Mouse (Mus musculus) spleen, adult 2 months (tissue): ENCODE results near the gene Slc39a13. TPM values are rescaled to one million over a fixed set of nuclear protein-coding genes. Genes with fewer than 3 reads are reported as not detected.
"Not testable (repeated sequence)": the region's sequence is repeated elsewhere in the genome, so short reads cannot be mapped to it uniquely, and the experiment has no call there.

Experiments used
- DNase-seq, 2 experiments: peaks; one replicate each; pipeline versions ENCODE4 v3.0.0 to v3.0.0-alpha.2; 2012 to 2021; ENCODE audit warnings: low spot score in 2 of 2, low read depth in 1 of 2
- H3K27ac ChIP-seq: fragments of 200-500 bp; 2 replicates; pipeline ENCODE4 v1.5.1; 2012; ENCODE audit warnings: low read length, inconsistent platforms; ENCODE audit not compliant: insufficient read depth
- H3K27me3 ChIP-seq: fragments of 200-500 bp; 2 replicates; pipeline ENCODE4 v1.6.1; 2012; ENCODE audit warnings: mild to moderate bottlenecking, moderate library complexity, low read length, inconsistent platforms; ENCODE audit not compliant: control insufficient read depth, insufficient read depth
- H3K36me3 ChIP-seq: fragments of 200-500 bp; 2 replicates; pipeline ENCODE4 v1.6.1; 2012; ENCODE audit warnings: mild to moderate bottlenecking, low read length, inconsistent platforms; ENCODE audit not compliant: control insufficient read depth, insufficient read depth
- H3K4me1 ChIP-seq: fragments of 200-500 bp; 2 replicates; pipeline ENCODE4 v1.6.1; 2011; ENCODE audit warnings: inconsistent platforms; ENCODE audit not compliant: control insufficient read depth, insufficient read depth, insufficient read length
- H3K4me3 ChIP-seq: fragments of 200-500 bp; 2 replicates; pipeline ENCODE4 v1.5.1; 2011; ENCODE audit warnings: mild to moderate bottlenecking, inconsistent platforms; ENCODE audit not compliant: insufficient read depth, insufficient read length; ENCODE audit errors: extremely low read depth
- CTCF ChIP-seq: fragments of 200-500 bp; IDR thresholded peaks from 2 replicates; pipeline ENCODE4 v1.5.1; 2011; ENCODE audit warnings: mild to moderate bottlenecking, inconsistent platforms; ENCODE audit not compliant: insufficient read depth, insufficient read length, insufficient replicate concordance; ENCODE audit errors: extremely low read depth
- POLR2A ChIP-seq: fragments of 200-500 bp; IDR thresholded peaks from 2 replicates; pipeline ENCODE4 v1.6.1; 2011; ENCODE audit warnings: low read depth, low read length, inconsistent platforms
- WGBS: fragments of 180-500 bp; shearing (Covaris S2); methylation state at CpG from one replicate; pipeline ENCODE4 v1.1.7; 2018; 5-methylcytosine and 5-hydroxymethylcytosine counted together
- polyA plus RNA-seq: library from polyadenylated mRNA; depleted of rRNA; stranded (reverse); fragments of >200 nt; gene quantifications from 2 replicates; pipeline ENCODE4 v1.2.3, GENCODE M21; 2012

Slc39a13 gene
- polyA plus RNA-seq, 1 experiment = 31.3 TPM

GRCm38 (mm10) chr2:91027391-91028214, 42.6 kb downstream of the Slc39a13 start:
- Histone ChIP-seq H3K36me3 (no peaks in the 10 kb centered on the region), H3K4me3 (no peak overlapping the region), H3K27ac (no peak overlapping the region), H3K27me3 (no peaks in the 10 kb centered on the region), H3K4me1 (no peaks in the 10 kb centered on the region)
- DNase-seq = no peak
- WGBS = 81% methylated on average over 9 of the region's 9 CpGs
- TF ChIP-seq CTCF (no peak), POLR2A (no peak)

- Histone ChIP-seq H3K4me3 (no peak overlapping the region), H3K27ac (no peak overlapping the region), H3K36me3 (no peaks in the 10 kb centered on the region), H3K4me1 (no peaks in the 10 kb centered on the region), H3K27me3 (no peaks in the 10 kb centered on the region)
- WGBS = 86% methylated on average over 1 of the region's 1 CpGs
- TF ChIP-seq CTCF (no peak), POLR2A (no peak)
- DNase-seq = no peak
Measured at GRCm38 (mm10) chr2:91026491-91026890, 43.7 kb downstream of the Slc39a13 start.

- Histone ChIP-seq H3K4me3 (no peak overlapping the region), H3K4me1 (no peaks in the 10 kb centered on the region), H3K27ac (no peak overlapping the region), H3K27me3 (no peaks in the 10 kb centered on the region), H3K36me3 (peaks cover 2% of the 10 kb centered on the region; the same call in 1 of the 2 replicates)
- TF ChIP-seq CTCF (no peak), POLR2A (no peak)
- 97% methylated on average over 1 of the region's 1 CpGs for WGBS
- DNase-seq = no peak
Measured at GRCm38 (mm10) chr2:91025081-91025516, 45.1 kb downstream of the Slc39a13 start.

- no peak overlapping the region for H3K4me3 ChIP-seq
Measured at GRCm38 (mm10) chr2:91023956-91024355, 46.3 kb downstream of the Slc39a13 start.

GRCm38 (mm10) chr2:91023131-91023530, 47.1 kb downstream of the Slc39a13 start:
- no peak for TF ChIP-seq CTCF
- TF ChIP-seq POLR2A = no peak
- peaks cover 4% of the 10 kb centered on the region for H3K36me3 ChIP-seq
- WGBS = 82% methylated on average over 2 of the region's 2 CpGs
- no peaks in the 10 kb centered on the region for H3K4me1 ChIP-seq
- H3K27me3 ChIP-seq = no peaks in the 10 kb centered on the region
- no peak overlapping the region for H3K27ac ChIP-seq
- no peak for DNase-seq
- no peak overlapping the region for H3K4me3 ChIP-seq

More at GRCm38 (mm10) chr2:91023956-91024355, 46.3 kb downstream of the Slc39a13 start:
- Histone ChIP-seq H3K27ac (no peak overlapping the region), H3K4me1 (no peaks in the 10 kb centered on the region), H3K27me3 (no peaks in the 10 kb centered on the region), H3K36me3 (peaks cover 4% of the 10 kb centered on the region; the same call in 1 of the 2 replicates)
- DNase-seq = no peak
- TF ChIP-seq POLR2A (no peak), CTCF (no peak)
- WGBS = 84% methylated on average over 1 of the region's 1 CpGs

- not testable (repeated sequence) for H3K4me3 ChIP-seq, H3K27me3 ChIP-seq, DNase-seq, H3K4me1 ChIP-seq, H3K36me3 ChIP-seq, H3K27ac ChIP-seq
- WGBS = 93% methylated on average over 7 of the region's 7 CpGs
Measured at GRCm38 (mm10) chr2:91022266-91022665, 48.0 kb downstream of the Slc39a13 start.

- Histone ChIP-seq H3K4me1 (no peaks in the 10 kb centered on the region), H3K27me3 (no peaks in the 10 kb centered on the region), H3K4me3 (no peak overlapping the region), H3K36me3 (peaks cover 15% of the 10 kb centered on the region), H3K27ac (no peak overlapping the region)
- WGBS = 97% methylated on average over 3 of the region's 3 CpGs
- DNase-seq = no peak
- TF ChIP-seq CTCF (no peak), POLR2A (no peak)
Measured at GRCm38 (mm10) chr2:91019911-91020310, 50.3 kb downstream of the Slc39a13 start.
